Comparison of ENCODE assay signal across 8 mouse cellular contexts in genomic region chr14:56667969-56668802, GRCm38 (mm10). TPM values are rescaled to one million over a fixed set of nuclear protein-coding genes. Genes with fewer than 3 reads are reported as not detected.
A peak's percentile ranks its signal among the peaks of the same experiment; 100 is the strongest.
DNase-seq lines count a peak whose midpoint lies in the region; ATAC-seq lines count a peak whose summit lies in the region.

TSS of gene Mphosph8 (plus strand) at chr14:56668248.

- no peaks in the 10 kb centered on the region for H3K9me3 ChIP-seq in hindbrain, embryonic 14.5 days (ENCODE audit: control insufficient read depth, low read length)

- peak; percentile 100 for ATAC-seq in hindbrain, embryonic 14.5 days (ENCODE audit: low FRiP score)

- no peaks in the 10 kb centered on the region for H3K27me3 ChIP-seq in hindbrain, embryonic 14.5 days (ENCODE audit: control insufficient read depth, insufficient read depth, low read length)

- under 1% methylated on average over 70 of the region's 70 CpGs for WGBS in hindbrain, embryonic 14.5 days

- peak within 1 kb of the TSS; percentile 87 for H3K4me2 ChIP-seq in hindbrain, embryonic 14.5 days (replicated peaks)

- peak within 1 kb of the TSS; percentile 76 for H3K4me3 ChIP-seq in hindbrain, embryonic 14.5 days (replicated peaks; ENCODE audit: low read length)

- peak within 1 kb of the TSS; percentile 85 for H3K9ac ChIP-seq in hindbrain, embryonic 14.5 days

- H3K36me3 ChIP-seq in hindbrain, embryonic 14.5 days (replicated peaks; ENCODE audit: control insufficient read depth, insufficient read depth): peaks cover 12% of the 10 kb centered on the region

- DNase-seq in R1 (ENCODE audit: low read depth, low spot score): peak; percentile 100
- peak; percentile 99 to 100 for DNase-seq in cerebellum, postnatal 25 days
- peak; percentile 99 to 100 for DNase-seq in frontal cortex, postnatal 25 days (ENCODE audit: low spot score in 2 of 2)
- DNase-seq in hindbrain, embryonic 14.5 days (ENCODE audit: low spot score): peak; percentile 100
- peak; percentile 100 for DNase-seq in layer of hippocampus, postnatal 36 days
- DNase-seq in lung, postnatal 36 days: peak; percentile 99
- DNase-seq in retina, postnatal 1 day: peak; percentile 100
- DNase-seq in urinary bladder, adult 18-20 months (ENCODE audit: low spot score in 2 of 2): peak; percentile 97 to 100

- H3K27ac ChIP-seq in hindbrain, embryonic 14.5 days: peak within 1 kb of the TSS; percentile 90

- peaks cover 16% of the 10 kb centered on the region for H3K4me1 ChIP-seq in hindbrain, embryonic 14.5 days (replicated peaks; ENCODE audit: control insufficient read depth, insufficient read depth, low read length)

RNA-seq across cellular contexts. Expression of gene Mphosph8, which starts in this region (rescaled TPM):
- 40.1 and 41.5 TPM in 2 replicates for polyA plus RNA-seq in hindbrain, embryonic 14.5 days (2014; fragmentation: Nextera tagmentation; extraction: Ambion mirVana)
- total RNA-seq in layer of hippocampus, postnatal 36 days (2021): 10 to 100 TPM; 53.6 to 55.9 TPM

Comparison
In these comparisons a context has a peak if more than half of its experiments do, and no peak if none do; other contexts are left out.
1. Peak in every context shown above with its lines: DNase-seq, ATAC-seq, H3K4me3 ChIP-seq and H3K27ac ChIP-seq.